Mouse (Mus musculus): Measurements from ENCODE around the gene Il18rap.

Gene Il18rap

GRCm38 (mm10) chr1:40514851-40515585 lies at the start of gene Il18rap:
Gene Il18rap (plus strand): TSS chr1:40515362.
- in situ Hi-C loops (cut with MboI; ENCODE audit: unreplicated experiment in 2 of 2), result no loop called here

- in situ Hi-C loops (cut with MboI; ENCODE audit: unreplicated experiment in 2 of 2), result no loop called here
These were observed 49.4 kb upstream of the Il18rap start, which contains the start of gene Il18r1 for GRCm38 (mm10) chr1:40465477-40466430. Gene Il18r1 (plus strand): TSS chr1:40465552.

GRCm38 (mm10) chr1:40467306-40467705 lies 47.9 kb upstream of the Il18rap start:
- in situ Hi-C loops (cut with MboI; ENCODE audit: unreplicated experiment in 2 of 2), result no loop called here

- in situ Hi-C loops (cut with MboI; ENCODE audit: unreplicated experiment in 2 of 2), result no loop called here
These were observed 46.4 kb upstream of the Il18rap start for GRCm38 (mm10) chr1:40468805-40469204.

- in situ Hi-C loops (cut with MboI; ENCODE audit: unreplicated experiment in 2 of 2), result no loop called here
These were observed 45.3 kb upstream of the Il18rap start for GRCm38 (mm10) chr1:40469900-40470299.

GRCm38 (mm10) chr1:40472401-40472800 lies 42.8 kb upstream of the Il18rap start:
- in situ Hi-C loops (cut with MboI; ENCODE audit: unreplicated experiment in 2 of 2), result no loop called here

- in situ Hi-C loops (cut with MboI; ENCODE audit: unreplicated experiment in 2 of 2), result no loop called here
These were observed 41.5 kb upstream of the Il18rap start for GRCm38 (mm10) chr1:40473640-40474039.

GRCm38 (mm10) chr1:40474336-40474735 lies 40.8 kb upstream of the Il18rap start:
- in situ Hi-C loops (cut with MboI; ENCODE audit: unreplicated experiment in 2 of 2), result no loop called here

GRCm38 (mm10) chr1:40475697-40476096 lies 39.5 kb upstream of the Il18rap start:
- in situ Hi-C loops (cut with MboI; ENCODE audit: unreplicated experiment in 2 of 2), result no loop called here

GRCm38 (mm10) chr1:40476756-40477155 lies 38.4 kb upstream of the Il18rap start:
- in situ Hi-C loops (cut with MboI; ENCODE audit: unreplicated experiment in 2 of 2), result no loop called here

- in situ Hi-C loops (cut with MboI; ENCODE audit: unreplicated experiment in 2 of 2), result no loop called here
These were observed 35.6 kb upstream of the Il18rap start for GRCm38 (mm10) chr1:40479505-40479923.

GRCm38 (mm10) chr1:40494594-40494993 lies 20.6 kb upstream of the Il18rap start:
- in situ Hi-C loops (cut with MboI; ENCODE audit: unreplicated experiment in 2 of 2), result no loop called here

- in situ Hi-C loops (cut with MboI; ENCODE audit: unreplicated experiment in 2 of 2), result no loop called here
These were observed 15.5 kb upstream of the Il18rap start for GRCm38 (mm10) chr1:40499708-40500107.

- in situ Hi-C loops (cut with MboI; ENCODE audit: unreplicated experiment in 2 of 2), result no loop called here
These were observed 14.0 kb upstream of the Il18rap start for GRCm38 (mm10) chr1:40501126-40501525.

GRCm38 (mm10) chr1:40501546-40502398 lies 13.4 kb upstream of the Il18rap start:
- in situ Hi-C loops (cut with MboI; ENCODE audit: unreplicated experiment in 2 of 2), result no loop called here

GRCm38 (mm10) chr1:40504548-40504947 lies 10.6 kb upstream of the Il18rap start:
- in situ Hi-C loops (cut with MboI; ENCODE audit: unreplicated experiment in 2 of 2), result no loop called here

GRCm38 (mm10) chr1:40516364-40516763 lies 1.2 kb downstream of the Il18rap start:
- in situ Hi-C loops (cut with MboI; ENCODE audit: unreplicated experiment in 2 of 2), result no loop called here

- in situ Hi-C loops (cut with MboI; ENCODE audit: unreplicated experiment in 2 of 2), result no loop called here
These were observed 7.8 kb downstream of the Il18rap start for GRCm38 (mm10) chr1:40522918-40523317.

- in situ Hi-C loops (cut with MboI; ENCODE audit: unreplicated experiment in 2 of 2), result no loop called here
These were observed 9.0 kb downstream of the Il18rap start for GRCm38 (mm10) chr1:40523971-40524722.

- in situ Hi-C loops (cut with MboI; ENCODE audit: unreplicated experiment in 2 of 2), result loop anchor here (25.0 kb wide), 3 partner anchors 842 to 1517 kb away; no protein-coding TSS in a partner anchor
These were observed 14.1 kb downstream of the Il18rap start for GRCm38 (mm10) chr1:40529287-40529686.
